Mouse (Mus musculus): ENCODE data around the gene Camsap1.

DNA sequence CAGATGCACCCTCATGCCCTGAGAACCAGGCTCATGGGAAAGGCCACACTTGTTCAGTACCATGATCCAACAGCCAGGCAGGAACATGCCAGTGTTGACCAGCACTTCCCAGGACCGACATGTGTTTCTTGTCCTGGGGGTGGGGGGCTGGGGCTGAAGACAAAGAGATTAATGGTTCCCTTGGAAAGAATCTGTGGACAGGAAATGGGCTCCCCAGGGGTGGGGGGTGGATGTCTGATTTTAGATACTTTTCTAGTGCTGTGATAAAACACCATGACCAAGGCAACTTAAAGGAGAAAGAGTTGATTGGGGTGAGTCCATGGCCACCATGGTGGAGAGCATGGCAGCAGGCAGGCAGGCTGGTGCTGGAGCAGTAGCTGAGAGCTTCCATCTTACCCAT is 100.8 kb downstream of the Camsap1 start:
- TF ChIP-seq CTCF (IDR thresholded peaks at IDR 0.05; ENCODE audit: extremely low read depth, insufficient read length, insufficient replicate concordance, low read depth, low read length) (no peak), POLR2A (IDR thresholded peaks at IDR 0.05; ENCODE audit: low read depth, low read length) (no peak)

All from small intestine, adult 2 months (tissue).